Mouse (Mus musculus): ENCODE results near the gene Naa80. TPM values are rescaled to one million over a fixed set of nuclear protein-coding genes. Genes with fewer than 3 reads are reported as not detected.

The Naa80 gene
- polyA plus RNA-seq, 1 experiment: 43.0 TPM

GRCm38 (mm10) chr9:107618778-107619545 lies 40.3 kb downstream of the Naa80 start:
- DNase-seq: peak; percentile 95
- no peaks in the 10 kb centered on the region for H3K27me3 ChIP-seq (replicated peaks; ENCODE audit: control insufficient read depth, insufficient read depth, low read length)
- peaks cover 2% of the 10 kb centered on the region for H3K36me3 ChIP-seq (ENCODE audit: control insufficient read depth, insufficient read depth, low read length)
- no peak overlapping the region for H3K4me3 ChIP-seq (ENCODE audit: insufficient read depth, low read depth, low read length)
- H3K27ac ChIP-seq (ENCODE audit: insufficient read depth, low read depth, low read length): peak overlapping the region; percentile 91
- TF ChIP-seq CTCF (conservative IDR thresholded peaks at IDR 0.05; ENCODE audit: insufficient read depth, insufficient read length, low read depth, low read length) (no peak), POLR2A (IDR thresholded peaks at IDR 0.05; ENCODE audit: low read depth, low read length) (no peak)
- WGBS: 18% methylated on average over 13 of the region's 13 CpGs
- peaks cover 36% of the 10 kb centered on the region for H3K4me1 ChIP-seq (ENCODE audit: control insufficient read depth, insufficient read depth, low read length)

GRCm38 (mm10) chr9:107619546-107619879 lies 40.8 kb downstream of the Naa80 start:
- Histone ChIP-seq H3K4me1 (ENCODE audit: control insufficient read depth, insufficient read depth, low read length) (peaks cover 41% of the 10 kb centered on the region), H3K27ac (ENCODE audit: insufficient read depth, low read depth, low read length) (peak overlapping the region; percentile 79), H3K4me3 (ENCODE audit: insufficient read depth, low read depth, low read length) (no peak overlapping the region), H3K36me3 (ENCODE audit: control insufficient read depth, insufficient read depth, low read length) (peaks cover 2% of the 10 kb centered on the region), H3K27me3 (replicated peaks; ENCODE audit: control insufficient read depth, insufficient read depth, low read length) (no peaks in the 10 kb centered on the region)
- TF ChIP-seq POLR2A (IDR thresholded peaks at IDR 0.05; ENCODE audit: low read depth, low read length) (no peak), CTCF (conservative IDR thresholded peaks at IDR 0.05; ENCODE audit: insufficient read depth, insufficient read length, low read depth, low read length) (no peak)
- DNase-seq: no peak
- WGBS: 36% methylated on average over 13 of the region's 13 CpGs

GRCm38 (mm10) chr9:107620954-107621353 lies 42.3 kb downstream of the Naa80 start:
- H3K27ac ChIP-seq (ENCODE audit: insufficient read depth, low read depth, low read length): peak overlapping the region; percentile 34; the same call in 1 of the 2 replicates

GRCm38 (mm10) chr9:107624539-107624938 lies 45.9 kb downstream of the Naa80 start:
- H3K27me3 ChIP-seq (replicated peaks; ENCODE audit: control insufficient read depth, insufficient read depth, low read length): no peaks in the 10 kb centered on the region
- TF ChIP-seq CTCF (conservative IDR thresholded peaks at IDR 0.05; ENCODE audit: insufficient read depth, insufficient read length, low read depth, low read length) (no peak), POLR2A (IDR thresholded peaks at IDR 0.05; ENCODE audit: low read depth, low read length) (no peak)
- 59% methylated on average over 5 of the region's 5 CpGs for WGBS
- DNase-seq: peak; percentile 73
- peak overlapping the region; percentile 62 for H3K27ac ChIP-seq (ENCODE audit: insufficient read depth, low read depth, low read length)
- no peaks in the 10 kb centered on the region; the same call in 1 of the 2 replicates for H3K36me3 ChIP-seq (ENCODE audit: control insufficient read depth, insufficient read depth, low read length)
- no peak overlapping the region for H3K4me3 ChIP-seq (ENCODE audit: insufficient read depth, low read depth, low read length)
- peaks cover 40% of the 10 kb centered on the region for H3K4me1 ChIP-seq (ENCODE audit: control insufficient read depth, insufficient read depth, low read length)

More at GRCm38 (mm10) chr9:107620954-107621353, 42.3 kb downstream of the Naa80 start:
- no peaks in the 10 kb centered on the region for H3K27me3 ChIP-seq (replicated peaks; ENCODE audit: control insufficient read depth, insufficient read depth, low read length)
- no peaks in the 10 kb centered on the region; the same call in 1 of the 2 replicates for H3K36me3 ChIP-seq (ENCODE audit: control insufficient read depth, insufficient read depth, low read length)
- H3K4me1 ChIP-seq (ENCODE audit: control insufficient read depth, insufficient read depth, low read length): peaks cover 50% of the 10 kb centered on the region
- TF ChIP-seq CTCF (conservative IDR thresholded peaks at IDR 0.05; ENCODE audit: insufficient read depth, insufficient read length, low read depth, low read length) (no peak), POLR2A (IDR thresholded peaks at IDR 0.05; ENCODE audit: low read depth, low read length) (no peak)
- DNase-seq: peak; percentile 71
- no peak overlapping the region for H3K4me3 ChIP-seq (ENCODE audit: insufficient read depth, low read depth, low read length)

- 75% methylated on average over 3 of the region's 3 CpGs for WGBS
These were observed 46.3 kb downstream of the Naa80 start for GRCm38 (mm10) chr9:107624951-107625350.

GRCm38 (mm10) chr9:107625351-107626128 lies 46.9 kb downstream of the Naa80 start:
- no peaks in the 10 kb centered on the region for H3K27me3 ChIP-seq (replicated peaks; ENCODE audit: control insufficient read depth, insufficient read depth, low read length)
- TF ChIP-seq POLR2A (IDR thresholded peaks at IDR 0.05; ENCODE audit: low read depth, low read length) (no peak), CTCF (conservative IDR thresholded peaks at IDR 0.05; ENCODE audit: insufficient read depth, insufficient read length, low read depth, low read length) (peak; percentile 40)
- 85% methylated on average over 12 of the region's 12 CpGs for WGBS
- no peak for DNase-seq
- no peak overlapping the region for H3K4me3 ChIP-seq (ENCODE audit: insufficient read depth, low read depth, low read length)
- peaks cover 30% of the 10 kb centered on the region for H3K4me1 ChIP-seq (ENCODE audit: control insufficient read depth, insufficient read depth, low read length)
- H3K36me3 ChIP-seq (ENCODE audit: control insufficient read depth, insufficient read depth, low read length): no peaks in the 10 kb centered on the region
- H3K27ac ChIP-seq (ENCODE audit: insufficient read depth, low read depth, low read length): peak overlapping the region; percentile 48; the same call in 1 of the 2 replicates

More at GRCm38 (mm10) chr9:107624951-107625350, 46.3 kb downstream of the Naa80 start:
- DNase-seq: no peak
- no peak overlapping the region for H3K4me3 ChIP-seq (ENCODE audit: insufficient read depth, low read depth, low read length)
- H3K27me3 ChIP-seq (replicated peaks; ENCODE audit: control insufficient read depth, insufficient read depth, low read length): no peaks in the 10 kb centered on the region
- TF ChIP-seq CTCF (conservative IDR thresholded peaks at IDR 0.05; ENCODE audit: insufficient read depth, insufficient read length, low read depth, low read length) (no peak), POLR2A (IDR thresholded peaks at IDR 0.05; ENCODE audit: low read depth, low read length) (no peak)
- no peaks in the 10 kb centered on the region for H3K36me3 ChIP-seq (ENCODE audit: control insufficient read depth, insufficient read depth, low read length)
- H3K4me1 ChIP-seq (ENCODE audit: control insufficient read depth, insufficient read depth, low read length): peaks cover 35% of the 10 kb centered on the region
- peak overlapping the region; percentile 48 for H3K27ac ChIP-seq (ENCODE audit: insufficient read depth, low read depth, low read length)
